Mouse (Mus musculus) central nervous system, embryonic 14 days (tissue): ENCODE data around the gene Muc20. TPM values are rescaled to one million over a fixed set of nuclear protein-coding genes. Genes with fewer than 3 reads are reported as not detected.

Experiments
- polyA plus RNA-seq: library from polyadenylated mRNA; depleted of rRNA; stranded (reverse); fragments of >200 nt; gene quantifications from 2 replicates; pipeline ENCODE4 v1.2.3, GENCODE M21; 2012; rRNA removed

Gene Muc20
- 0.02 and 0.10 TPM in 2 replicates for polyA plus RNA-seq

DNA sequence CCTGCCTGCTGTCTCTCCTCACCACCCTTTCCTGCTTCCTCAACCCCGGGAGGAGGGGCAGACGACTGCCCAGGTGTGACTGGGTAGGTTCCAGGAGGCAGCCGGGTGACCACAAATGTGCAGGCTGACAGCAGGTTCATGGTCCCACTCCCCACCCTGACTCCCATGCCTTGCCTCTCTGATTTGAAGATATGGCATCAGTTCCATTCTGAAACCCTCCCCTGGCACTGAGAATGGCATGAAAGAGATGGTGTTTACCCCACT is at the start of gene Muc20:
Muc20 (minus strand) TSS at position 10 of the 264 bp plus-strand sequence.

DNA sequence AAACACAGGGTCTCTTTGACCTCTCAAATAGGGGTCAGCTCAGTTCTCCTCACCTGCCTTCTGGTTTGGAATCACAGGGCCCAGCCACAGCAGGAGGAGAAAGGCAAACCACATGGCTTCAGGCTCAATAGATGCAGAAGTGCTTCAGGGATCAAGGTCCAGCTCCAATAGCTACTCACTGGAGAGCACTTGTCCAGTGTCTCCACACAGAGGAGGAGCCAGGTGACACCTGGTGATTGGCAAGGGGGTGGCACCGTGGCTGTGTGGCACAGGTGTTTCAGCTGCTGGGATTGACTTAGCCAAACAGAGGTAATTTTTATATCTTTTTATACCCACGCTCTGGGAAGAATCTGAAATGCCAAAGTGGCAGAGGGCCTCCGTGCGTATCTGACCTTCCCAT is 13.1 kb upstream of the Muc20 start, which contains the start of gene Smbd1:
Smbd1 (minus strand) TSS at position 157 of the 400 bp plus-strand sequence.

GRCm38 (mm10) chr16:32735586-32735985 is 61.6 kb downstream of the Muc20 start, which contains the start of gene Muc4:
TSS of gene Muc4 (plus strand) at chr16:32735886.

Other genes with a start within 250 kb of the Muc20 start
- gene Tfrc, start 188.5 kb downstream of the Muc20 start, polyA plus RNA-seq = 55.0 and 59.8 TPM in 2 replicates
- 99.3 and 105 TPM in 2 replicates for gene Tnk2, start 153.6 kb downstream of the Muc20 start, polyA plus RNA-seq
- gene Muc4, start 61.5 kb downstream of the Muc20 start, polyA plus RNA-seq = 0.06 and 0.14 TPM in 2 replicates
- not detected in 2 replicates for gene Smbd1, start 13.0 kb upstream of the Muc20 start, polyA plus RNA-seq
- 51.2 and 58.7 TPM in 2 replicates for gene Fyttd1, start 80.1 kb upstream of the Muc20 start, polyA plus RNA-seq
- 47.5 and 47.7 TPM in 2 replicates for gene Rubcn, start 80.3 kb upstream of the Muc20 start, polyA plus RNA-seq
- 58.0 and 61.1 TPM in 2 replicates for gene Lrch3, start 116.7 kb upstream of the Muc20 start, polyA plus RNA-seq